Mouse (Mus musculus) liver, adult 10 weeks (tissue): ENCODE results near the gene Klc1. TPM values are rescaled to one million over a fixed set of nuclear protein-coding genes. Genes with fewer than 3 reads are reported as not detected.

Source experiments
- polyA plus RNA-seq: library from polyadenylated mRNA; stranded (reverse); fragments of 350-450 nt; fragmentation: Illumina TruSeq; extraction: RNeasy Lipid Tissue Mini Kit (QIAGEN cat#74804); gene quantifications from one replicate; pipeline ENCODE4 v1.2.3, GENCODE M21; 2014; ENCODE audit warnings: low read depth, low replicate concordance

Klc1 gene
- 1.4 TPM for polyA plus RNA-seq

DNA sequence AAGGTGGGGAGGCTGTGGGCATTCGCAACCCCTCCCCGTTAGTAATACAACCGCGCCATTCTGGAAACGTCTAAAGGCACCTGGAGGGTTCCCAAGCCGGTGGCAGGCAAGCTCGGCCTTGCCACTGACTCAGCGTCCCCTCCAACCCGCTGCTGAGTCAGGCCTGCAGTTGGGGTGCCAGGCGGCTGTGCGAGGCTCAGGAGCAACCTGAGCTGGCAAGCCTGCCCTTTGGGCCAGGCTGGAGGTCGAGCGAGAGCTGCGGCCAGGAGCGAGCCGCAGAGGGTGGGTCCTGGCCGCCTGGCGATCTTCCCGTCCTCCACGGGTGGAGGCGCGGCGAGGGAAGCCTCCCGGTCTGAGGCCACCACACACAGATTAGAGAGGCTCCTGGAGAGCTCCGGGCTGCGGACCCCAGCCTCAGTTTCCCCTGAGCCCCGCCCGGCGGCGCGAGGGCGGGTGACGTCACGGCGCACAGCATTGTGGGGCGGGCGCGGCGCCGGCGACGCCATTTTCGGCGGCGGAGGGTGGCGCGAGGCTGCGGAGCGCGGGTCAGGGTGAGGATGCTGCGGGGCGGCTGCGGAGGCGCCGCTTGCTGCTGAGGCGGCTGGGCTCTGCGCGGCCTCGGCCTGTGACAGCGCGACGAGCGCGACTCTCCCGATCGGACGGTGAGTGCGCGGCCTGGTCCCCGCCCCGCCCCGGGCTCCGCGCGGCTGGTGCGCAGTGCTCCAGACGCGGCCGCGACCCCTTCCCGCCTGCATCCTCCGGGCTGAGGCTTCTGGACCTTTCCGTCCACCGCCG, at the start of gene Klc1:
Klc1 (plus strand) TSS at position 469 of the 795 bp plus-strand sequence.

DNA sequence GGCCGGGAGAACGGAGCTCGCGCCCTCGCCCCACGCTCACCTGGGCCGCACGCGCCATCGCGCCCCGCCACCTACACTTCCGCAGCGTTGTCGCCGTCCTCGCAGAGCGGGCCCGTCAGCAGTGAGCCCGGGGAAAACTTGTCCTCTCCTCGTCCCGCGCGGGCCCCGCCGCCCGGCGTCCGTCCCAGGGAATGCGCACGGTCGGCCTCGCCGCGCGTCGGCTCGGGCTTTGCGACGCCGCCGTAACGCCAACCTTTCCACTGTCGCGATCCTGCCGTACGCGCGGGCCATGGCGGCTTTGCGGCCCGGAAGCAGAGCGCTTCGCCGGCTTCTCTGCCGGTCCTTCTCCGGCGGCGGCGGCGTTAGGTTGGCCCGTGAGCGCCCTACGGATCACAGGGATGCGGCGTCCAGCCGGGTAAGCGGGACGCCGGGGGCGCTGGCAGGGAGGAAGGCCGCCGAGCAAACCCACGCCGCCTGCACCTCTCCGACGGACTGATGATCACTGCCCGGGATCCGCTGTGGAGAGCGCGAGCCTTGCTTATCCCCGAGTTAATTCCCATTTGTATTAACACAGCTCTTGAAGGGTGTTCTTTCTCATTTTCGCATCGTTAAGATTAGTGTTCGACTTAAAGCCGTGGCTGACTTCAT, 45.5 kb upstream of the Klc1 start, which contains the start of the genes Bag5 and Apopt1:
Bag5 (minus strand) TSS at position 254 of the 648 bp plus-strand sequence.
Apopt1 (plus strand) TSS at position 258 of the 648 bp plus-strand sequence.

GRCm38 (mm10) chr12:111813766-111814617, 55.3 kb downstream of the Klc1 start, which contains the start of the genes Xrcc3 and Zfyve21:
TSS of gene Xrcc3 (minus strand) at chr12:111813873.
TSS of gene Zfyve21 (plus strand) at chr12:111814170.

Other genes with a start within 250 kb of the Klc1 start
- gene Eif5, start 220.8 kb upstream of the Klc1 start, polyA plus RNA-seq: 429 TPM
- 65.6 TPM for gene Mark3, start 184.3 kb upstream of the Klc1 start, polyA plus RNA-seq
- not detected for gene Ckb, start 86.5 kb upstream of the Klc1 start, polyA plus RNA-seq
- 0.34 TPM for gene Trmt61a, start 80.7 kb upstream of the Klc1 start, polyA plus RNA-seq
- gene Bag5, start 45.6 kb upstream of the Klc1 start, polyA plus RNA-seq: 9.6 TPM
- 18.7 TPM for gene Apopt1, start 45.6 kb upstream of the Klc1 start, polyA plus RNA-seq
- gene Xrcc3, start 55.0 kb downstream of the Klc1 start, polyA plus RNA-seq: 0.32 TPM
- 17.2 TPM for gene Zfyve21, start 55.3 kb downstream of the Klc1 start, polyA plus RNA-seq
- 2.1 TPM for gene Ppp1r13b, start 149.3 kb downstream of the Klc1 start, polyA plus RNA-seq
- gene Atp5mpl, start 208.1 kb downstream of the Klc1 start, polyA plus RNA-seq: 712 TPM
- not detected for gene Tdrd9, start 212.7 kb downstream of the Klc1 start, polyA plus RNA-seq
- not detected for gene Rd3l, start 222.5 kb downstream of the Klc1 start, polyA plus RNA-seq